Mouse (Mus musculus) brain, embryonic 14.5 days (tissue): ENCODE measurements around the gene Nectin4.

Source experiments
- CTCF ChIP-seq: fragments of 200-500 bp; IDR thresholded peaks from 2 replicates; pipeline ENCODE4 v1.5.1; 2012; ENCODE audit warnings: inconsistent platforms, mild to moderate bottlenecking, moderate library complexity, borderline replicate concordance; ENCODE audit not compliant: insufficient read depth, insufficient read length; ENCODE audit errors: extremely low read depth
- POLR2A ChIP-seq: fragments of 200-500 bp; IDR thresholded peaks from 2 replicates; pipeline ENCODE4 v1.6.1; 2012; ENCODE audit warnings: mild to moderate bottlenecking, inconsistent platforms, borderline replicate concordance; ENCODE audit not compliant: poor library complexity, insufficient read depth, insufficient read length, severe bottlenecking; ENCODE audit errors: extremely low read depth

DNA sequence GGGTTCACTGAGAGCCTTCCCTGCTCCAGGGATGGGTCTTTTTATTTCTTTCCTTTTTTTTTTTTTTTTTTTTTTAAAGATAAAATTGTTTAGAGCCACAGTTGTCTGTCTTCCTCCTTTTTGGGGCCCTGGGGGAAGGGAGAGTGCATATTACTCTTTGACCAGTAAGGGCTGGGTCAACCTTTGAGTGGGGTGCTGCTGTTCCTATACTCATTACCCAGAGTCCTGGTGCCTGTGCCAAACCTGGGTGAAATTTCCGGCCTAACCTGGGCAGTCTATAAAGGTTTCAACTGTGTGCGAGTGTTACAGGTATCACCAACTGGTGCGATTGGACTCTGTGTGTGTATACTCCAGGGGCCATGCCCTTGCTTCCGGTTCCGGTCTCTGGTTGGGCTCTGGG lies 48.8 kb downstream of the Nectin4 start, which contains the start of gene Tstd1:
- TF ChIP-seq CTCF (no peak), POLR2A (no peak)
